Mouse (Mus musculus): ENCODE measurements at regions not wholly inside any gene's neighbourhood (a gene's known extent, or its start where the extent isn't known, plus 50 kb on each side); places are given as distances from the start of the nearest gene placed in this dataset.

GRCm38 (mm10) chr9:14199116-14199515, 75.8 kb upstream of the Sesn3 start:
- H3K27ac ChIP-seq (ENCODE audit: low read depth, low read length) = no peak overlapping the region
- no peaks in the 10 kb centered on the region for H3K36me3 ChIP-seq (ENCODE audit: control insufficient read depth, insufficient read depth, low read length)
- H3K4me2 ChIP-seq (replicated peaks; ENCODE audit: low read depth, low read length) = no peak overlapping the region
- H3K4me1 ChIP-seq (replicated peaks; ENCODE audit: control insufficient read depth, insufficient read depth, low read length) = no peaks in the 10 kb centered on the region
- H3K9ac ChIP-seq (ENCODE audit: low read depth, low read length) = no peak overlapping the region
- 69% methylated on average over 3 of the region's 3 CpGs for WGBS
- H3K27me3 ChIP-seq (ENCODE audit: control insufficient read depth, insufficient read depth, low read length) = no peaks in the 10 kb centered on the region
- no peak for DNase-seq (ENCODE audit: low spot score)
- no peak overlapping the region for H3K4me3 ChIP-seq (ENCODE audit: low read depth, low read length)
- no peaks in the 10 kb centered on the region for H3K9me3 ChIP-seq (ENCODE audit: control insufficient read depth, low read length)
- no peak for ATAC-seq (ENCODE audit: low FRiP score)

- Histone ChIP-seq H3K9ac (ENCODE audit: low read depth, low read length) (no peak overlapping the region), H3K36me3 (ENCODE audit: control insufficient read depth, insufficient read depth, low read length) (no peaks in the 10 kb centered on the region), H3K27ac (ENCODE audit: low read depth, low read length) (no peak overlapping the region), H3K4me1 (replicated peaks; ENCODE audit: control insufficient read depth, insufficient read depth, low read length) (no peaks in the 10 kb centered on the region), H3K4me2 (replicated peaks; ENCODE audit: low read depth, low read length) (no peak overlapping the region), H3K9me3 (ENCODE audit: control insufficient read depth, low read length) (no peaks in the 10 kb centered on the region), H3K4me3 (ENCODE audit: low read depth, low read length) (no peak overlapping the region), H3K27me3 (ENCODE audit: control insufficient read depth, insufficient read depth, low read length) (no peaks in the 10 kb centered on the region)
- WGBS = 74% methylated on average over 9 of the region's 9 CpGs
- DNase-seq (ENCODE audit: low spot score) (no peak), ATAC-seq (ENCODE audit: low FRiP score) (no peak)
Measured at GRCm38 (mm10) chr9:14199983-14200700, 74.7 kb upstream of the Sesn3 start.

GRCm38 (mm10) chr9:14200852-14201251, 74.0 kb upstream of the Sesn3 start:
- no peaks in the 10 kb centered on the region for H3K27me3 ChIP-seq (ENCODE audit: control insufficient read depth, insufficient read depth, low read length)
- DNase-seq (ENCODE audit: low spot score) = no peak
- no peak for ATAC-seq (ENCODE audit: low FRiP score)
- H3K27ac ChIP-seq (ENCODE audit: low read depth, low read length) = no peak overlapping the region
- H3K9ac ChIP-seq (ENCODE audit: low read depth, low read length) = no peak overlapping the region
- no peaks in the 10 kb centered on the region for H3K9me3 ChIP-seq (ENCODE audit: control insufficient read depth, low read length)
- no peak overlapping the region for H3K4me3 ChIP-seq (ENCODE audit: low read depth, low read length)
- H3K4me2 ChIP-seq (replicated peaks; ENCODE audit: low read depth, low read length) = no peak overlapping the region
- H3K4me1 ChIP-seq (replicated peaks; ENCODE audit: control insufficient read depth, insufficient read depth, low read length) = no peaks in the 10 kb centered on the region
- no peaks in the 10 kb centered on the region for H3K36me3 ChIP-seq (ENCODE audit: control insufficient read depth, insufficient read depth, low read length)
- 93% methylated on average over 4 of the region's 4 CpGs for WGBS

- H3K4me1 ChIP-seq (replicated peaks; ENCODE audit: control insufficient read depth, insufficient read depth, low read length) = no peaks in the 10 kb centered on the region
- no peak overlapping the region for H3K9ac ChIP-seq (ENCODE audit: low read depth, low read length)
- no peak overlapping the region for H3K4me3 ChIP-seq (ENCODE audit: low read depth, low read length)
- H3K36me3 ChIP-seq (ENCODE audit: control insufficient read depth, insufficient read depth, low read length) = no peaks in the 10 kb centered on the region
- H3K27ac ChIP-seq (ENCODE audit: low read depth, low read length) = no peak overlapping the region
- H3K4me2 ChIP-seq (replicated peaks; ENCODE audit: low read depth, low read length) = no peak overlapping the region
- H3K9me3 ChIP-seq (ENCODE audit: control insufficient read depth, low read length) = no peaks in the 10 kb centered on the region
- ATAC-seq (ENCODE audit: low FRiP score) (no peak), DNase-seq (ENCODE audit: low spot score) (no peak)
- H3K27me3 ChIP-seq (ENCODE audit: control insufficient read depth, insufficient read depth, low read length) = no peaks in the 10 kb centered on the region
- WGBS = 83% methylated on average over 10 of the region's 10 CpGs
Measured at GRCm38 (mm10) chr9:14202551-14203306, 72.1 kb upstream of the Sesn3 start.

- no peak for DNase-seq (ENCODE audit: low spot score)
- no peak for ATAC-seq (ENCODE audit: low FRiP score)
- H3K9ac ChIP-seq (ENCODE audit: low read depth, low read length) = no peak overlapping the region
- no peak overlapping the region for H3K4me3 ChIP-seq (ENCODE audit: low read depth, low read length)
- no peak overlapping the region for H3K27ac ChIP-seq (ENCODE audit: low read depth, low read length)
- H3K9me3 ChIP-seq (ENCODE audit: control insufficient read depth, low read length) = no peaks in the 10 kb centered on the region
- H3K36me3 ChIP-seq (ENCODE audit: control insufficient read depth, insufficient read depth, low read length) = no peaks in the 10 kb centered on the region
- no peaks in the 10 kb centered on the region for H3K4me1 ChIP-seq (replicated peaks; ENCODE audit: control insufficient read depth, insufficient read depth, low read length)
- H3K4me2 ChIP-seq (replicated peaks; ENCODE audit: low read depth, low read length) = no peak overlapping the region
- H3K27me3 ChIP-seq (ENCODE audit: control insufficient read depth, insufficient read depth, low read length) = no peaks in the 10 kb centered on the region
- 90% methylated on average over 2 of the region's 2 CpGs for WGBS
Measured at GRCm38 (mm10) chr9:14203307-14203695, 71.6 kb upstream of the Sesn3 start.

- Histone ChIP-seq H3K4me1 (replicated peaks; ENCODE audit: control insufficient read depth, insufficient read depth, low read length) (no peaks in the 10 kb centered on the region), H3K9ac (ENCODE audit: low read depth, low read length) (no peak overlapping the region), H3K9me3 (ENCODE audit: control insufficient read depth, low read length) (no peaks in the 10 kb centered on the region), H3K36me3 (ENCODE audit: control insufficient read depth, insufficient read depth, low read length) (no peaks in the 10 kb centered on the region), H3K27me3 (ENCODE audit: control insufficient read depth, insufficient read depth, low read length) (no peaks in the 10 kb centered on the region), H3K4me3 (ENCODE audit: low read depth, low read length) (no peak overlapping the region), H3K27ac (ENCODE audit: low read depth, low read length) (no peak overlapping the region), H3K4me2 (replicated peaks; ENCODE audit: low read depth, low read length) (no peak overlapping the region)
- DNase-seq (ENCODE audit: low spot score) = no peak
- ATAC-seq (ENCODE audit: low FRiP score) = no peak
- WGBS = 90% methylated on average over 11 of the region's 11 CpGs
Measured at GRCm38 (mm10) chr9:14203768-14204416, 71.0 kb upstream of the Sesn3 start.

GRCm38 (mm10) chr9:14204817-14205216, 70.0 kb upstream of the Sesn3 start:
- no peak for ATAC-seq (ENCODE audit: low FRiP score)
- Histone ChIP-seq H3K4me3 (ENCODE audit: low read depth, low read length) (no peak overlapping the region), H3K4me1 (replicated peaks; ENCODE audit: control insufficient read depth, insufficient read depth, low read length) (no peaks in the 10 kb centered on the region), H3K27ac (ENCODE audit: low read depth, low read length) (no peak overlapping the region), H3K36me3 (ENCODE audit: control insufficient read depth, insufficient read depth, low read length) (no peaks in the 10 kb centered on the region), H3K9me3 (ENCODE audit: control insufficient read depth, low read length) (no peaks in the 10 kb centered on the region), H3K4me2 (replicated peaks; ENCODE audit: low read depth, low read length) (no peak overlapping the region), H3K9ac (ENCODE audit: low read depth, low read length) (no peak overlapping the region), H3K27me3 (ENCODE audit: control insufficient read depth, insufficient read depth, low read length) (no peaks in the 10 kb centered on the region)
- no peak for DNase-seq (ENCODE audit: low spot score)
- WGBS = 89% methylated on average over 1 of the region's 1 CpGs

GRCm38 (mm10) chr9:14206838-14207560, 67.9 kb upstream of the Sesn3 start:
- Histone ChIP-seq H3K4me3 (ENCODE audit: low read depth, low read length) (no peak overlapping the region), H3K36me3 (ENCODE audit: control insufficient read depth, insufficient read depth, low read length) (no peaks in the 10 kb centered on the region), H3K4me2 (replicated peaks; ENCODE audit: low read depth, low read length) (no peak overlapping the region), H3K9me3 (ENCODE audit: control insufficient read depth, low read length) (no peaks in the 10 kb centered on the region), H3K9ac (ENCODE audit: low read depth, low read length) (no peak overlapping the region), H3K27me3 (ENCODE audit: control insufficient read depth, insufficient read depth, low read length) (no peaks in the 10 kb centered on the region), H3K27ac (ENCODE audit: low read depth, low read length) (no peak overlapping the region), H3K4me1 (replicated peaks; ENCODE audit: control insufficient read depth, insufficient read depth, low read length) (no peaks in the 10 kb centered on the region)
- ATAC-seq (ENCODE audit: low FRiP score) = no peak
- no peak for DNase-seq (ENCODE audit: low spot score)
- 84% methylated on average over 16 of the region's 16 CpGs for WGBS
